Mouse (Mus musculus) testis, adult 2 months (tissue): Measurements from ENCODE around the gene Tmem259.

ENCODE experiments used
- CTCF ChIP-seq: fragments of 200-500 bp; IDR thresholded peaks from 2 replicates; pipeline ENCODE4 v1.5.1; 2012; ENCODE audit warnings: low read depth, mild to moderate bottlenecking, inconsistent platforms, low read length, moderate library complexity; ENCODE audit not compliant: control insufficient read depth, insufficient read depth, insufficient replicate concordance
- POLR2A ChIP-seq: fragments of 200-500 bp; IDR thresholded peaks from 2 replicates; pipeline ENCODE4 v1.6.1; 2012; ENCODE audit warnings: low read depth, mild to moderate bottlenecking, inconsistent platforms, low read length, moderate library complexity; ENCODE audit not compliant: control insufficient read depth

DNA sequence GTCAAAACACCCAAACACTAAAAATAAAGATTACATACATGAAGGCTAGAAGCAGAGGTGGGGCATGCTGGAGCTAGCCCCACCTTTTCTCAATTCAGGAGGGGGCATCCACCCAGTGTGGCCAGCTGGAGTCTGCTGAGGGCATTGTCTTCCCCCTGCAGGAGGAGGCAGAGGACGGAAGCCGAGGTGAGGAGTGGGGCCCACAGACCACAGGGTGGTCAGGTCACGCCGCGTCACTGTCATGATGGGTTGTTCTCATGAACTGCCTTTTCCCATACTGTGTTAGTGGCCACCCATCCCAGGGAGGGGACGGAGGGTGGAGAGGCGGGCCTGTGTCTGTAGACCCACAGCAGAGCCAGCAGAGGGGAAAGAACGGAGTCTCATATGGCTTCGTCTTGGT lies 46.1 kb upstream of the Tmem259 start:
- TF ChIP-seq CTCF (no peak), POLR2A (no peak)
